Mouse (Mus musculus): ENCODE measurements around the gene Neurog3. TPM values are rescaled to one million over a fixed set of nuclear protein-coding genes. Genes with fewer than 3 reads are reported as not detected.
A peak's percentile ranks its signal among the peaks of the same experiment; 100 is the strongest.

Gene Neurog3
- not detected for total RNA-seq (2021)
- long read RNA-seq: 0 reads

DNA sequence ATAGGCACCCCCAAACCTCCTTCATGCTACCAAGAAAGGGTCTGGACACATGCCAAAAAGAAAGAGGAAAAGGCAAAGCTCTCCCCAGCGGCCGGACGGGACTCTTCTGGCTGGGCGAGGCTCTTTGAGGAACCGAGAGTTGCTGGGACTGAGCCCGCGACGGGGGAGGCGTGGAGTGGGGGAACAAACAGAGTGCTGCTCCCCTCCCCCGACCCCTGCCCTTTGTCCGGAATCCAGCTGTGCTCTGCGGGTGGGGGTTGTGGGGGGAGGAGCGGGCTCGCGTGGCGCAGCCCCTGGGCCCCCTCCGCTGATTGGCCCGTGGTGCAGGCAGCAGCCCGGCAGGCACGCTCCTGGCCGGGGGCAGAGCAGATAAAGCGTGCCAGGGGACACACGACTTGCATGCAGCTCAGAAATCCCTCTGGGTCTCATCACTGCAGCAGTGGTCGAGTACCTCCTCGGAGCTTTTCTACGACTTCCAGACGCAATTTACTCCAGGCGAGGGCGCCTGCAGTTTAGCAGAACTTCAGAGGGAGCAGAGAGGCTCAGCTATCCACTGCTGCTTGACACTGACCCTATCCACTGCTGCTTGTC is at the start of gene Neurog3:
Gene Neurog3, plus strand, starts transcription at position 400 of the 591 bp plus-strand sequence.
- no peak for DNase-seq (ENCODE audit: low spot score in 2 of 2)

DNA sequence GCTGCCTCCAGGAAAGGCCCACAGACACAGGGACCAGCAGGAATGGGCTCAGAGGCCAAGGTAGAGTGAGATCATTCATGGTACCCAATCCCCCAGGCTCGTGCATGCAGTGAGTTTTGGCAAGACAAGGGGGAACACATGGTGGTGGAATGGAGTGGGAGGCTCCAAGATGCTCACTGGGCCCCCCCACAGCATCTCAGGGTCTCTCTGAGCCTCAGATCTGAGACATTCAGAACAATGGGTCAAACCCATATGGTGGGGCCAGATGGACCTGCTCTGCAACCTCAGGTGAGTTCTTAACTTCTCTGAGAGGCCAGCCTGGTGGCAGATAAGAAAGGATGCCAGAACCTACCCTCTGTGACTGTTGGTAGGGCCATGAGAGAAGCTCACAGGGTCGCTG is 46.8 kb upstream of the Neurog3 start:
- DNase-seq (ENCODE audit: low spot score in 2 of 2): peak in 1 of 2 experiments; percentile 34

GRCm38 (mm10) chr10:62086826-62087225 is 46.1 kb upstream of the Neurog3 start:
- peak in 1 of 2 experiments; percentile 41 for DNase-seq (ENCODE audit: low spot score in 2 of 2)

GRCm38 (mm10) chr10:62088411-62088810 is 44.5 kb upstream of the Neurog3 start:
- no peak for DNase-seq (ENCODE audit: low spot score in 2 of 2)

DNA sequence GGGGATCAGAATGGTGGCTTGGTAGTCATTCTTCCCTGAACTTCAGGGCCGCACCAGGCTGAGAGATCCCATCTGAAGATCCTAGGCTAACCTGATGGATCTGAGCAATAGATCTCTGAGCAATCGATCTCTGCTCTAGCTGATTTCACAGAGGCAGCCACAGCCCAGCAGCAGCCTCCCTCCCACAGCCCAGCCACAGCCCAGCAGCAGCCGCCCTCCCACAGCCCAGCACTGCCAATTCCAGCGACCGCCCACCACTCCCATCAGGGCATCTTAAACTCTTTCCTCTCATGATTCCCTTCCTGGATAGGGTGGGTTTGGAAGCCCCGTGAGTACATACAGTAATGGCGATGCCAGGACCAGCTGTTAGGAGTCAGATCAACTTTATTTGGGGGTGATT is 43.8 kb upstream of the Neurog3 start:
- DNase-seq (ENCODE audit: low spot score in 2 of 2): no peak

GRCm38 (mm10) chr10:62089486-62089885 is 43.4 kb upstream of the Neurog3 start:
- DNase-seq (ENCODE audit: low spot score in 2 of 2): no peak

- DNase-seq (ENCODE audit: low spot score in 2 of 2): no peak
Measured at GRCm38 (mm10) chr10:62093903-62094302, 39.0 kb upstream of the Neurog3 start.

DNA sequence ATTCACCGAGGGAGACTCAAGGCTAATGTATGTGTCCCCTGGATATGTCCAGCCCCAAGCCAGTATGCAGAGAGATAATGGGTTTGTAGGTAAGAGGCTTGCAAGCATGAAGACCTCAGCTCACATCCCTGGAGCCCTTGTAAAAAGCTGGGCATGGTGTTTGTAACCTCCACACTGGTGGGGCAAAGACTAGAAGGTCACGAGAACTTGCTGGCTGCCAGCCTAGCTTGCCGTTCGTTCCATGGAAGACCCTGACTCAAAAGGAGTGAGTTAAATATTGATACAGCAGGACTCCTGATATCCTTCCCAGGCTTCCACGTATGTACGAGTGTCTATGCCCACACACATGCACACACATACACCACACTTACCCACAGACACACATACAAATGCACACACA is 38.5 kb upstream of the Neurog3 start:
- DNase-seq (ENCODE audit: low spot score in 2 of 2): no peak

GRCm38 (mm10) chr10:62099749-62100403 is 33.0 kb upstream of the Neurog3 start:
- peak in 1 of 2 experiments; percentile 13 for DNase-seq (ENCODE audit: low spot score in 2 of 2)

DNA sequence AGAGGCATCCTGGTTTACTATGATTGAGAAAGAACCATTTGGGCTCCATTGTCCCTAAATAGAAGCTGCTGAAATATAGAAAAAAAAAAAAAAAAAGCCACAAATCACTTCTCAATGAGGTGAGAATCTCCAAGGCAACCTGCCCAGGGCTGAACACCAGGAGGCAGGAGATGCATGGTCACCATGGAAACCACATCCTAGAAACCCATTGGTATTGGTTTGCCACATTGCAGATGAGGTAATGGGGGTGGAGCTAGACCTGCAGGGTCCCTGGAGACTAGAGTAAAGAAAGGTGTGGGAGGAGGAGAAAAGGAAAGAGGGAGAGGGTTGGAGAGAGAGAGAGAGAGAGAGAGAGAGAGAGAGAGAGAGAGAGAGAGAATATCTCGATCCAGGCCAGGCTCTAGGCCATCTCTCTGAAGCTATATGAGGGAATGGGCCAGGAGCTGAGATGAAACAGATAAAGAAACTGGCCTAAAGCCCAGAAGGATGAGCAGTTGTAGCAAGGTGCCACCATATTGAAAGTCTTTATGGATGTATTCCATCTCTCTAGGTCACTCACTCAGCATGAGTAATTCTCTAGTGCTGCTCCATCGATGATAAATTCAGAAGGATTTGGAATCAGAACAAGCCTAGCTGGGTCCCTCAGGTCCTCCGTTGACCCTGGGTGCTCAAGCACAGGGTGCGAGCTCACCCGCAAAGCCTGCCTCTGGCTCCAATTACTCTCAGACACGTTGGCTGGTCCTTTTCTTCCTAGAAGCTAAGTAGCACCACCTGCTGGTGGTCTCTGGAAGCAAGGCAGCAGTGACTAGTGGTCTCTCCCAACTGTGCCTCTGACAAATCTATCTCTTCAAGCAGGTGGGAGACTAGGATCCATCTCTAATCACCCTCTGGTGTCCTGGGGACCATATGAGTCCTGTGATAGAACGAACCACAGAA is 31.1 kb upstream of the Neurog3 start:
- DNase-seq (ENCODE audit: low spot score in 2 of 2): peak; percentile 91 to 92

DNA sequence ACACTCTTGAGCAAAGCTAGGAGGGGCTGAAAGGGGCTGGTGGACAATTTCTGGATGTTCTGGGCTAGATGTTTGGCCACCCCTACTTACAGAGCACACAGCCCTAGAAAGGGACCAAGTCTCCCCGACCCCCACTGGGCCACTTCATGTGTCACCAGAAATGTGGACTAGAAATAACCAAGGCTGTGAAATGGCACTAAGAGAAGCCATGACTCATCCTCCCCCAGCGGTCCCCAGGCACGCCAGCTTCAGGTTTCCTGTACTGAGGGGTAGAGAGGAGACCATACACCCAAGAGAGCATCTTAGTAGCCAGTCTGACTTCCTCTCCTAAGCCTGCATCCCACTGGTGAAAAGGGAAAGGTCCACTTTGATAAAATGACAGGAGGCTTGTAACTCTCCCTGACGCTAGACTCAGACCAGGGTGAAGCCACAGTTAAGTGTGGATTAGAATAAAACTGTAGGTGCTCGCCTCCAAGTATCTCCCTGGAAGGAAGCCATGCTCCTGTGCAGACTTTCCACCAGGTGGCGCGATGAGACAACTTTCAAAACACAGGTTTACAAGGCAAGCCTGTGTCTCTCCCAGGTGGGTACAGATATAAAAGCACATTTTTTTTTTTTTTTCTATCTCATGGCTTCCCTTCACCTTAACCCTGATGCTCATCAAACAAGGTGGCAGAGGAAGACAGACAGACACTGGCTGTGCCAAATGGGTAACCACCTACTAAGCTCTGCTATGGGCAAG is 27.9 kb upstream of the Neurog3 start:
- DNase-seq (ENCODE audit: low spot score in 2 of 2): peak; percentile 80 to 84

- no peak for DNase-seq (ENCODE audit: low spot score in 2 of 2)
Measured at GRCm38 (mm10) chr10:62107048-62107447, 25.8 kb upstream of the Neurog3 start.

- DNase-seq (ENCODE audit: low spot score in 2 of 2): peak; percentile 91 to 94
Measured at GRCm38 (mm10) chr10:62110504-62111206, 22.2 kb upstream of the Neurog3 start.

DNA sequence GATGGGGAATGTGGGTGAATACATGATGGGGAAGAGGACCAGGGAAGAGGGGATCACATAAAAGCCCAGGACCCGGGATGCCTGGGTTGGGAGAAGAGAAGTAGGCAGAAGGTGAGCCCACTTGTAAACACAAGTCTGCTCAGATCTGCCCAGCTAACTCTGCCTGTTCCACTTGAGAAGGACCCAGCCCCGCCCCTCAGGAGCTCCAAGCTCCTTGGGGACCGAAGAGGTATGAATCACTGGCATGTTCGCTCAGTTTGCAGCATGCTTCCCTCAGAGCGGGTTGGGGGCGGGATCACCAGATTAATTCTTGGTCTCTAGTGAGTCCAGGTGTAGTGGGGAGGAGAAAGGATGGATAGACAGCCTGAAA is 21.7 kb upstream of the Neurog3 start:
- no peak for DNase-seq (ENCODE audit: low spot score in 2 of 2)

DNA sequence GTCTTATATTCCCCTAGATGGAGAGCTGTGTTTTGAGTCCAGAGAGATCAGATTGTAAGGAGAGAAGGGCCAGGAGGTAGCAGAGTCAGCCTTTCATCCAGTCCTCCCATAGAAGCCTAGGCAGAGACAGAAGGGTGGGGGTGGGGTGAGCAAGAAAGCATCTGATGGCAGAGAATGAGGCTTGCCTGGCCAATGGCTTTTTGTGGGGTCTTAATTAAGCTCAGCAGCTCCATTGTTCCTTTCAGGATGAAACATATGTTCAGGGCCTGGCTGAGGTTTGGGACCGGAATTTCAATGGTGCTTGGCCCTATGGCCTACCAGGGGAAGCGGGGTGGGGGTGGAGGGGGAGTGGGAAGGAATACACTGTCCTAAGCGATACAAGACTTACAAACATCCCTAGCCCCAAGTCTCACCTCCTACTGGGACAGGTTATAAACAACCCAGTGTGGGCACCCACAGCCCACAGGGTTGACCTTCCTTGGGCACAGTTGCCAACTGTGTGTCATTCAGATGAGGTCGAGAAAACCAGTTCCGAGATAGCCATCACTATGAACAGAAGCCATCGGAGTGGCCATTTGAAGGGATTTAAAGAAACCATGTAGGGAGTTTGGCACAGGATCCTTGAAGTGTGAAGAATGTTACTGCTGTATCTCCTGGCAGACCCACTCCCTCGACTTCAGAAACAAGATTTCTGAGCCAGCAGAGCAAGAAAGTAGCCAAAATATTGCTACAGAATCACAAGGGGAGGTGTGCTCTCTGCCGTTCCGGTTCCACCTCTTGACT is 18.8 kb upstream of the Neurog3 start:
- no peak for DNase-seq (ENCODE audit: low spot score in 2 of 2)

DNA sequence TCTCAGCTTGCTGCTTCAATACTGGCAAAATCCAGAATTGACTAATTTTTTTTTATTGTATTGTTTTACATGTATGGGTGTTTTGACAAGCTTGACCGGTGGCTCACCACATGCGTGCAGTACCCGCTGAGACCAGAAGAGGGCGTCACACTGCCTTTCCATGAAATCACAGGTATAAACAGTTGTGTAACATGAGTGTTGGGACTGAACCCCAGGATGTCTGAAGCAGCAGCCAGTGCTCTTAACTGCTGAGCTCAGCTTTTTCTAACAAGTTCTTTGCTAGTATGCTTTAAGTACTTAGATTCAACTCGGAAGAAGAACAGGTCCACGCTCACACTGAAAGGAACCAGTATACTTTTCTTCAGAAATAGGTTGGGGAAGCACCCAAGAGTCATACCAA is 5.8 kb upstream of the Neurog3 start:
- DNase-seq (ENCODE audit: low spot score in 2 of 2): no peak

DNA sequence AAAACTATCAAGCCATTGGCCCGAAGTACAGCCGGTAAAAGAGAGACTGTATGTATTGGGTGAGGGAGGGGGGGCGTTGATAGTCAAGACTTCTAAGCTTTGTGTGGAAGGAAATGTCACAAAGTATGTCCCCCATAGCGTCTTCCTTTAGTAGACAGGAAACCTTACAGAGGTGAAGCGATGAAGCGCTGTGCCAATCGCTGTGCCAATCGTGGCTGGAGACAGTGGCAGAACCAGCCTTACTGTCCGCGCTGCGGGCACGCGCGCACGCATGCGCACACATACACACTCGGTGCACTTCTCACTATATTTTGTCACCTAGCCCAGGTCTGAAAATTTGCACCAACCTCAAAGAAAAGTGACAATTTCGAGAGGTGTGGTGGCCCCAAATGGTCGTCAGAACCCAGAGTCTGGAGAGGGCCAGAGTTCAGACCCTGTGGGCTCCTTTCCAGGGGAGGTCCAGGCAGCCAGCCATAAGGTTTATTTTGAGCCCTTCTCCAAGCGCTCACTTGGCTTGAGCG is 5.1 kb upstream of the Neurog3 start:
- no peak for DNase-seq (ENCODE audit: low spot score in 2 of 2)

- peak; percentile 57 to 61 for DNase-seq (ENCODE audit: low spot score in 2 of 2)
Measured at GRCm38 (mm10) chr10:62128316-62128951, 4.5 kb upstream of the Neurog3 start.
